Mouse (Mus musculus): Measurements from ENCODE around the gene Ddx39. TPM values are rescaled to one million over a fixed set of nuclear protein-coding genes. Genes with fewer than 3 reads are reported as not detected.

Gene Ddx39
- polyA plus RNA-seq, 1 experiment from 2014 or later = 92.4 TPM

Small RNA genes within 50 kb of the gene (microRNA-seq; reads per million reads assigned to microRNA genes)
- not detected for gene Mir1668

Other genes with a start within 250 kb of the Ddx39 start
- gene Olfr370, start 179.4 kb upstream of the Ddx39 start, polyA plus RNA-seq (2015; fragmentation: Nextera tagmentation; extraction: Ambion mirVana) = 0.07 TPM in 1 of 2 replicates, not detected in the other
- gene Ndufb7, start 148.5 kb upstream of the Ddx39 start, polyA plus RNA-seq (2015; fragmentation: Nextera tagmentation; extraction: Ambion mirVana) = 320 and 338 TPM in 2 replicates
- 1,093 and 1,247 TPM in 2 replicates for gene Tecr, start 107.2 kb upstream of the Ddx39 start, polyA plus RNA-seq (2015; fragmentation: Nextera tagmentation; extraction: Ambion mirVana)
- 60.2 and 60.8 TPM in 2 replicates for gene Dnajb1, start 107.0 kb upstream of the Ddx39 start, polyA plus RNA-seq (2015; fragmentation: Nextera tagmentation; extraction: Ambion mirVana)
- gene Gipc1, start 62.5 kb upstream of the Ddx39 start, polyA plus RNA-seq (2015; fragmentation: Nextera tagmentation; extraction: Ambion mirVana) = 126 and 132 TPM in 2 replicates
- 0.97 and 1.1 TPM in 2 replicates for gene Ptger1, start 48.5 kb upstream of the Ddx39 start, polyA plus RNA-seq (2015; fragmentation: Nextera tagmentation; extraction: Ambion mirVana)
- gene Pkn1, start 16.0 kb upstream of the Ddx39 start, polyA plus RNA-seq (2015; fragmentation: Nextera tagmentation; extraction: Ambion mirVana) = 27.4 and 28.7 TPM in 2 replicates
- gene Adgre5, start 26.1 kb downstream of the Ddx39 start, polyA plus RNA-seq (2015; fragmentation: Nextera tagmentation; extraction: Ambion mirVana) = 10.9 and 11.2 TPM in 2 replicates
- gene Adgrl1, start 184.9 kb downstream of the Ddx39 start, polyA plus RNA-seq (2015; fragmentation: Nextera tagmentation; extraction: Ambion mirVana) = 54.8 and 59.8 TPM in 2 replicates
- gene Gm10644, start 240.0 kb downstream of the Ddx39 start, polyA plus RNA-seq (2015; fragmentation: Nextera tagmentation; extraction: Ambion mirVana) = 0.58 and 0.69 TPM in 2 replicates
- gene Asf1b, start 240.3 kb downstream of the Ddx39 start, polyA plus RNA-seq (2015; fragmentation: Nextera tagmentation; extraction: Ambion mirVana) = 6.1 and 6.7 TPM in 2 replicates

Data from midbrain, embryonic 16.5 days (tissue).